Mouse (Mus musculus) embryonic facial prominence, embryonic 12.5 days (tissue): Measurements from ENCODE around the gene Cox19. TPM values are rescaled to one million over a fixed set of nuclear protein-coding genes. Genes with fewer than 3 reads are reported as not detected.

Experiments used
- ATAC-seq: fragments of 200-750 bp; cut with Nextera tagmentation; 2 replicates; pipeline ENCODE4 v1.8.0; 2017; ENCODE audit not compliant: insufficient number of reproducible peaks, insufficient read depth, low FRiP score, low TSS enrichment
- H3K27ac ChIP-seq: fragments of 300-500 bp; sonication (generic); 2 replicates; pipeline ENCODE4 v1.5.1; 2016; ENCODE audit warnings: mild to moderate bottlenecking
- H3K27me3 ChIP-seq: fragments of 300-500 bp; sonication (generic); 2 replicates; pipeline ENCODE4 v1.6.1; 2016; ENCODE audit warnings: mild to moderate bottlenecking, moderate library complexity
- H3K36me3 ChIP-seq: fragments of 300-500 bp; sonication (generic); 2 replicates; pipeline ENCODE4 v1.6.1; 2016; ENCODE audit warnings: mild to moderate bottlenecking
- H3K4me1 ChIP-seq: fragments of 300-500 bp; sonication (generic); 2 replicates; pipeline ENCODE4 v1.6.1; 2016
- H3K4me2 ChIP-seq: fragments of 300-500 bp; sonication (generic); replicated peaks from 2 replicates; pipeline ENCODE4 v1.6.1; 2016; ENCODE audit warnings: mild to moderate bottlenecking, moderate library complexity
- H3K4me3 ChIP-seq: fragments of 300-500 bp; sonication (generic); 2 replicates; pipeline ENCODE4 v1.5.1; 2016; ENCODE audit warnings: mild to moderate bottlenecking
- H3K9ac ChIP-seq: fragments of 300-500 bp; sonication (generic); 2 replicates; pipeline ENCODE4 v1.6.1; 2016; ENCODE audit warnings: mild to moderate bottlenecking, moderate library complexity
- H3K9me3 ChIP-seq: fragments of 300-500 bp; sonication (generic); 2 replicates; pipeline ENCODE4 v1.6.1; 2016; ENCODE audit warnings: mild to moderate bottlenecking, moderate library complexity
- WGBS: fragments of 180-500 bp; shearing (Covaris S2); methylation state at CpG from one replicate; pipeline ENCODE4 v1.1.7; 2016; 5-methylcytosine and 5-hydroxymethylcytosine counted together
- polyA plus RNA-seq: library from polyadenylated mRNA; unstranded; fragments of >200 nt; fragmentation: Nextera tagmentation; extraction: Ambion mirVana; gene quantifications from 2 replicates; pipeline ENCODE4 v1.2.1, GENCODE M21; 2016

Cox19 gene
- polyA plus RNA-seq, 1 experiment from 2014 or later: 110 TPM

GRCm38 (mm10) chr5:139370336-139370735 lies 19.1 kb upstream of the Cox19 start:
- Histone ChIP-seq H3K4me3 (no peak overlapping the region), H3K9ac (peak overlapping the region; percentile 16; the same call in 1 of the 2 replicates), H3K36me3 (no peaks in the 10 kb centered on the region), H3K27ac (no peak overlapping the region), H3K27me3 (no peaks in the 10 kb centered on the region), H3K4me1 (peaks cover 22% of the 10 kb centered on the region), H3K9me3 (no peaks in the 10 kb centered on the region), H3K4me2 (no peak overlapping the region; the same call in 1 of the 2 replicates)
- ATAC-seq: no peak
- 79% methylated on average over 6 of the region's 6 CpGs for WGBS

GRCm38 (mm10) chr5:139368638-139369320 lies 17.6 kb upstream of the Cox19 start:
- WGBS: 86% methylated on average over 11 of the region's 11 CpGs
- no peaks in the 10 kb centered on the region for H3K9me3 ChIP-seq
- H3K27ac ChIP-seq: no peak overlapping the region
- H3K27me3 ChIP-seq: no peaks in the 10 kb centered on the region
- ATAC-seq: no peak
- H3K4me3 ChIP-seq: no peak overlapping the region
- no peaks in the 10 kb centered on the region for H3K36me3 ChIP-seq
- H3K4me2 ChIP-seq: no peak overlapping the region
- no peak overlapping the region for H3K9ac ChIP-seq
- H3K4me1 ChIP-seq: peaks cover 34% of the 10 kb centered on the region

GRCm38 (mm10) chr5:139367884-139368458 lies 16.8 kb upstream of the Cox19 start:
- peaks cover 31% of the 10 kb centered on the region for H3K4me1 ChIP-seq
- H3K36me3 ChIP-seq: no peaks in the 10 kb centered on the region
- H3K9ac ChIP-seq: no peak overlapping the region
- WGBS: 84% methylated on average over 4 of the region's 4 CpGs
- H3K27me3 ChIP-seq: no peaks in the 10 kb centered on the region
- H3K4me2 ChIP-seq: no peak overlapping the region
- H3K9me3 ChIP-seq: no peaks in the 10 kb centered on the region
- H3K27ac ChIP-seq: no peak overlapping the region
- no peak overlapping the region for H3K4me3 ChIP-seq
- ATAC-seq: no peak

- Histone ChIP-seq H3K27ac (no peak overlapping the region), H3K9me3 (no peaks in the 10 kb centered on the region), H3K4me1 (peaks cover 28% of the 10 kb centered on the region), H3K4me2 (no peak overlapping the region), H3K9ac (no peak overlapping the region), H3K27me3 (no peaks in the 10 kb centered on the region), H3K36me3 (no peaks in the 10 kb centered on the region), H3K4me3 (no peak overlapping the region)
- ATAC-seq: no peak
- 63% methylated on average over 11 of the region's 11 CpGs for WGBS
These were observed 15.3 kb upstream of the Cox19 start for GRCm38 (mm10) chr5:139366484-139366883.

DNA sequence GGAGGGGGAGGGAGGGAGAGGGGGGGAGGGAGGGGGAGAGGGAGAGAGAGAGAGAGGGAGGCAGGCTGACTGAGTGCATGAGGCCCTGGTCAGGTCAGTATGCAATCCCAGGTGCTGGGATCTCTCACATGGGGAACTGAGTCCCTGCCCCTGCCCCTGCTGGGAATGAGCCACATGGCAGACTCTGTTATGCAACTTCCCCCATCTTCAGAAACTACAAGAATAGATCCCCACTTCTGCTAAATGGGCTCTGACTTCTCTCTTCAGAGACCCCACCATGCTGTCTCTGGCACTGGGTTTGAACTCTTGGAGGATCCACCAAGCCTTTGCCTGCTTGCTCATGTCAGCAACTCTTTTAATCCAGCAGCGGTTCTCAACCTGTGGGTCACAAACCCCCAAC lies 14.6 kb upstream of the Cox19 start:
- no peak overlapping the region for H3K9ac ChIP-seq
- no peaks in the 10 kb centered on the region for H3K36me3 ChIP-seq
- H3K4me2 ChIP-seq: no peak overlapping the region
- no peak overlapping the region for H3K27ac ChIP-seq
- no peak overlapping the region for H3K4me3 ChIP-seq
- ATAC-seq: no peak
- WGBS: 96% methylated on average over 1 of the region's 1 CpGs
- no peaks in the 10 kb centered on the region for H3K27me3 ChIP-seq
- H3K4me1 ChIP-seq: peaks cover 25% of the 10 kb centered on the region
- H3K9me3 ChIP-seq: no peaks in the 10 kb centered on the region

DNA sequence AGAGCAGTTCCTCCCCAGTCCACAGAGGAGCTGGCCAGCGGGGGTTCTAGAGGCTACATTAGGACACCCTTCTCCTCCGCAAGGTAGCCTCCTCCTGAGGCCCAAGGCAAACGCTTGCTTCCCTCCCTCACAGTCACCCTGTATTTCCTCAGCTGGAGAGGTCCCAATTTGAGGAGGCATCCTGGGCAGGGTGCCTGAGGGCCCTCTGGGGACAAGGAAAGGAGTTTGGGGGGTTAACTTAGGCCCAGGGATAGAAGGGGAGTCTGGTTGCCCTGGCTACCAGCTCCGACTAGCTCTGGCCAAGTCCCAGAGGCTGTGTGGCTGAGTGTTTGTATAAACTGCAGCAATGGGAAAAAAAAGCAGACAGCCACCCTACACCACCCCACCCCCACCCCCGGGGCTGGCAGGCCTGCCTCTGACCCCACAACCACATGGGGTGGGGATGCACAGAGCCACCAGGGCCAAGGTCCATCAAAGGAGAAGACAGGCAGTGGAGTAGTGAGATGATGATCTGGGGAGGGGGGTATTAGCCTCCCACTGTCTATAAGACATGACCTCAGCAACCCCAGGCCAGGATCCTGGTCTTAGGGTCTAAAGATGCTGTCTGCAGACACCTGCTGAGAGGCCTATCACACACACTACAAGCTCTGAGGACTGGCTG lies 13.8 kb upstream of the Cox19 start:
- no peaks in the 10 kb centered on the region for H3K27me3 ChIP-seq
- H3K36me3 ChIP-seq: no peaks in the 10 kb centered on the region
- H3K4me1 ChIP-seq: peaks cover 21% of the 10 kb centered on the region
- ATAC-seq: no peak
- H3K9me3 ChIP-seq: no peaks in the 10 kb centered on the region
- no peak overlapping the region; the same call in 1 of the 2 replicates for H3K9ac ChIP-seq
- WGBS: 16% methylated on average over 5 of the region's 5 CpGs
- no peak overlapping the region for H3K4me3 ChIP-seq
- peak overlapping the region; percentile 71 for H3K27ac ChIP-seq
- peak overlapping the region; percentile 20 for H3K4me2 ChIP-seq

DNA sequence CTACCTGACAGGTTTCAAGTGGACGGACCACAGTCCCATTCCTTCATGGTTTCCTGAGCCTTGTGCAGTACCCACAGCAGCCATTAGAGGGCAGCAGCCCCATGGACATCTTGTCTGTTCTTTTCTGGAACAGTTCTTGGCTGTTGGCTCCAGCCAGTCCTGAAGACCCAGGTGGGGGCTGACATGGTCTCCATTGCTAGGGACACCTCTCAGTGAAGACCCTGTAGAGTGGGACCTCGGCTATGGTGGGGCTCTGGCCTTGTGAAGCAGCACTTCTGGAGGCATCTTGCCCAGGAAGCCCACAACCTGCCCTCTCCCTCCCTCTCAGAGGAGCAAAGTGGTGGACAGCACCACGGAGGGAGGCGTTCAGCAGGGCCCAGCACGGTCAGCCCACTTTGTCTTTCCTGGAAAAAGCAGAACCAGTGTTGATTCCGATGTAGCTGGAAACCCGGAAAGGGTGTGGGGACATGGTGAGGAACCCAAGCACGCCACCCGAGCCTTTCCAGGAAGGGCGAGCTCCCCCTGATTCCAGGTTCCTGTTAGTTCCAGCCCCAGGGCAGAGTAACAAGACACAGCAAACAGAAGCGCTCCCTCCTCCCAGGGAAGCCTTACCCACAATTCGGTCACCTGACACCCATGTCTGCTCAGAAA lies 13.2 kb upstream of the Cox19 start:
- 16% methylated on average over 12 of the region's 12 CpGs for WGBS
- ATAC-seq: 0 out of 2 replicates have a peak, but pooled peaks have one; percentile 18
- Histone ChIP-seq H3K4me3 (no peak overlapping the region), H3K4me2 (peak overlapping the region; percentile 20), H3K4me1 (peaks cover 21% of the 10 kb centered on the region), H3K27ac (peak overlapping the region; percentile 71), H3K36me3 (no peaks in the 10 kb centered on the region), H3K27me3 (no peaks in the 10 kb centered on the region), H3K9me3 (no peaks in the 10 kb centered on the region), H3K9ac (no peak overlapping the region; the same call in 1 of the 2 replicates)

- Histone ChIP-seq H3K9me3 (no peaks in the 10 kb centered on the region), H3K27ac (no peak overlapping the region), H3K27me3 (no peaks in the 10 kb centered on the region), H3K4me2 (no peak overlapping the region), H3K4me3 (no peak overlapping the region), H3K4me1 (peaks cover 21% of the 10 kb centered on the region), H3K36me3 (no peaks in the 10 kb centered on the region), H3K9ac (no peak overlapping the region)
- 64% methylated on average over 7 of the region's 7 CpGs for WGBS
- no peak for ATAC-seq
These were observed 12.6 kb upstream of the Cox19 start for GRCm38 (mm10) chr5:139363858-139364257.

GRCm38 (mm10) chr5:139359244-139359643 lies 8.0 kb upstream of the Cox19 start:
- Histone ChIP-seq H3K27me3 (no peaks in the 10 kb centered on the region), H3K36me3 (no peaks in the 10 kb centered on the region), H3K9ac (no peak overlapping the region), H3K4me3 (no peak overlapping the region), H3K4me1 (peaks cover 12% of the 10 kb centered on the region), H3K4me2 (no peak overlapping the region), H3K27ac (no peak overlapping the region), H3K9me3 (no peaks in the 10 kb centered on the region)
- ATAC-seq: no peak
- 94% methylated on average over 5 of the region's 5 CpGs for WGBS

DNA sequence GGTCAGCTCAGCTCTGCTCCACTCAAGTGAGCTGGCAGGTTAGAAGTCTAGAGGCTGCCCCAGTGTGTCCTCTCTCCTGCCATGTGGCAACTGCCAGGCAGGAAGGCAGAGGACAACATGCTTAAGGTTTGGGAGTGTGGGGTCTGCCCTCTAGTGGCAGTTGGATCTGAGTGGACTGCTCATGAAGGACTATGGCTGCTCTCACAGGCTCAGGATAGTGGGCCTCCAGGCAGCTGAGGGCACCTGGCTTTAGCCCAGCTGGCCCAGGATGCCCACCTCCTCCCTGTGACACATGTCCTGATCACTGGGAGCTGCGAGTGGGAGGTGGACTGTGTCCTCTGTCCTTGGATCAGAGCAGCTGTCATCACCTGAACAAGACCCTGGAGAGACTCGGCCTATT lies 7.4 kb upstream of the Cox19 start:
- Histone ChIP-seq H3K4me2 (no peak overlapping the region), H3K27ac (no peak overlapping the region), H3K27me3 (no peaks in the 10 kb centered on the region), H3K9ac (no peak overlapping the region), H3K4me1 (0 out of 2 replicates have a peak, but pooled peaks cover 11% of the 10 kb centered on the region), H3K9me3 (no peaks in the 10 kb centered on the region), H3K4me3 (no peak overlapping the region), H3K36me3 (no peaks in the 10 kb centered on the region)
- 76% methylated on average over 2 of the region's 2 CpGs for WGBS
- no peak for ATAC-seq

GRCm38 (mm10) chr5:139355235-139355772 lies 4.1 kb upstream of the Cox19 start:
- Histone ChIP-seq H3K9me3 (no peaks in the 10 kb centered on the region), H3K9ac (no peak overlapping the region), H3K27ac (no peak overlapping the region), H3K36me3 (no peaks in the 10 kb centered on the region), H3K4me1 (peaks cover 20% of the 10 kb centered on the region), H3K4me2 (no peak overlapping the region), H3K27me3 (peaks cover 4% of the 10 kb centered on the region; the same call in 1 of the 2 replicates), H3K4me3 (no peak overlapping the region)
- ATAC-seq: no peak
- WGBS: 37% methylated on average over 19 of the region's 19 CpGs
